Mouse (Mus musculus) CH12.LX (cell line): Measurements from ENCODE around the gene Cers5. TPM values are rescaled to one million over a fixed set of nuclear protein-coding genes. Genes with fewer than 3 reads are reported as not detected.
A peak's percentile ranks its signal among the peaks of the same experiment; 100 is the strongest.

Source experiments
- DNase-seq: peaks from one replicate; pipeline ENCODE4 v3.0.0-alpha.2; 2013; ENCODE audit errors: extremely low read depth
- H3K27ac ChIP-seq: 2 replicates; pipeline ENCODE4 v1.5.1; 2012; ENCODE audit warnings: low read depth, mild to moderate bottlenecking, control low read depth, moderate library complexity; ENCODE audit not compliant: insufficient read depth
- H3K27me3 ChIP-seq: replicated peaks from 2 replicates; pipeline ENCODE3; 2012; ENCODE audit warnings: inconsistent platforms
- H3K36me3 ChIP-seq, 2 experiments: replicated peaks in 1 of 2; 2 replicates each; pipeline versions ENCODE3 to v1.6.1; 2012; ENCODE audit warnings: inconsistent platforms in 1 of 2, low read length in 1 of 2, mild to moderate bottlenecking in 1 of 2, mixed read lengths in 1 of 2, moderate library complexity in 1 of 2; ENCODE audit not compliant: control insufficient read depth in 1 of 2, insufficient read depth in 1 of 2
- H3K4me1 ChIP-seq, 2 experiments: 2 replicates each; pipeline ENCODE4 v1.6.1; 2012; ENCODE audit warnings: inconsistent platforms in 1 of 2, moderate library complexity in 1 of 2; ENCODE audit not compliant: insufficient read depth in 2 of 2, control insufficient read depth in 1 of 2
- H3K4me2 ChIP-seq: 2 replicates; pipeline ENCODE4 v1.6.1; 2012; ENCODE audit warnings: low read depth, mild to moderate bottlenecking, control low read depth; ENCODE audit not compliant: poor library complexity, insufficient read depth, severe bottlenecking
- H3K4me3 ChIP-seq, 3 experiments: fragments of 150-350 bp in 1 of 3; sonication (generic) in 1 of 3; replicated peaks in 1 of 3; 2 replicates each; pipeline versions ENCODE3 to v1.5.1; 2011 to 2012; ENCODE audit warnings: low read depth in 2 of 3, low read length in 2 of 3, mild to moderate bottlenecking in 2 of 3, moderate library complexity in 2 of 3, control low read depth in 1 of 3, improper control_type of control experiment in 1 of 3, inconsistent platforms in 1 of 3, mixed read lengths in 1 of 3; ENCODE audit not compliant: poor library complexity in 1 of 3
- H3K79me2 ChIP-seq: replicated peaks from 2 replicates; pipeline ENCODE4 v1.6.1; 2012; ENCODE audit warnings: mild to moderate bottlenecking, moderate library complexity; ENCODE audit not compliant: control insufficient read depth, poor library complexity, insufficient read depth, severe bottlenecking; ENCODE audit errors: extremely low read depth
- H3K9ac ChIP-seq: 2 replicates; pipeline ENCODE4 v1.6.1; 2012; ENCODE audit warnings: low read depth, mild to moderate bottlenecking, control low read depth, moderate library complexity; ENCODE audit not compliant: insufficient read depth
- H3K9me3 ChIP-seq: replicated peaks from 2 replicates; pipeline ENCODE3; 2012; ENCODE audit warnings: low read length, inconsistent platforms, mixed read lengths
- BHLHE40 ChIP-seq: IDR thresholded peaks from 2 replicates; pipeline ENCODE4 v1.6.1; 2011; ENCODE audit warnings: mild to moderate bottlenecking, low read depth, low read length, improper control_type of control experiment
- CHD1 ChIP-seq: IDR thresholded peaks from 2 replicates; pipeline ENCODE4 v1.6.1; 2012; ENCODE audit warnings: low read depth, low read length, improper control_type of control experiment, inconsistent platforms
- CHD2 ChIP-seq: IDR thresholded peaks from 2 replicates; pipeline ENCODE4 v1.6.1; 2011; ENCODE audit warnings: low read length, improper control_type of control experiment
- CTCF ChIP-seq, 2 experiments: IDR thresholded peaks in 1 of 2; conservative IDR thresholded peaks in 1 of 2; 2 replicates each; pipeline ENCODE4 v1.5.1; 2011 to 2012; ENCODE audit warnings: low read depth in 2 of 2, low read length in 2 of 2, improper control_type of control experiment in 1 of 2, inconsistent platforms in 1 of 2, mild to moderate bottlenecking in 1 of 2, moderate library complexity in 1 of 2
- ELF1 ChIP-seq: IDR thresholded peaks from 2 replicates; pipeline ENCODE4 v1.6.1; 2014; ENCODE audit warnings: low read depth, mild to moderate bottlenecking, inconsistent platforms, low read length, improper control_type of control experiment
- ETS1 ChIP-seq: conservative IDR thresholded peaks from 2 replicates; pipeline ENCODE4 v1.6.1; 2012; ENCODE audit warnings: low read depth, mild to moderate bottlenecking, inconsistent platforms, low read length, improper control_type of control experiment, moderate library complexity
- HCFC1 ChIP-seq: IDR thresholded peaks from 2 replicates; pipeline ENCODE4 v1.6.1; 2012; ENCODE audit warnings: low read depth, mild to moderate bottlenecking, inconsistent platforms, low read length, improper control_type of control experiment
- JUN ChIP-seq: IDR thresholded peaks from 2 replicates; pipeline ENCODE4 v1.6.1; 2011; ENCODE audit warnings: low read depth, mild to moderate bottlenecking, low read length, improper control_type of control experiment, moderate library complexity; ENCODE audit not compliant: insufficient read depth
- JUND ChIP-seq: conservative IDR thresholded peaks from 2 replicates; pipeline ENCODE4 v1.6.1; 2011; ENCODE audit warnings: low read depth, low read length, improper control_type of control experiment
- KAT2A ChIP-seq: IDR thresholded peaks from 2 replicates; pipeline ENCODE4 v1.6.1; 2012; ENCODE audit warnings: low read length, improper control_type of control experiment, inconsistent platforms; ENCODE audit not compliant: insufficient replicate concordance
- MAFK ChIP-seq: IDR thresholded peaks from 2 replicates; pipeline ENCODE4 v1.6.1; 2011; ENCODE audit warnings: low read length, improper control_type of control experiment; ENCODE audit not compliant: insufficient replicate concordance
- MAX ChIP-seq: IDR thresholded peaks from 2 replicates; pipeline ENCODE4 v1.6.1; 2011; ENCODE audit warnings: low read length, improper control_type of control experiment
- MXI1 ChIP-seq: IDR thresholded peaks from 2 replicates; pipeline ENCODE4 v1.6.1; 2011; ENCODE audit warnings: mild to moderate bottlenecking, low read depth, low read length, improper control_type of control experiment
- MYC ChIP-seq: IDR thresholded peaks from 2 replicates; pipeline ENCODE4 v1.6.1; 2011; ENCODE audit warnings: low read depth, mild to moderate bottlenecking, improper control_type of control experiment, low read length
- NELFE ChIP-seq: IDR thresholded peaks from 2 replicates; pipeline ENCODE4 v1.6.1; 2011; ENCODE audit warnings: low read depth, low read length, improper control_type of control experiment
- POLR2A ChIP-seq: IDR thresholded peaks from 2 replicates; pipeline ENCODE4 v1.6.1; 2011; ENCODE audit warnings: low read depth, mild to moderate bottlenecking, improper control_type of control experiment, low read length
- POLR2AphosphoS2 ChIP-seq: IDR thresholded peaks from 2 replicates; pipeline ENCODE4 v1.6.1; 2011; ENCODE audit warnings: low read depth, low read length, improper control_type of control experiment
- RAD21 ChIP-seq: IDR thresholded peaks from 2 replicates; pipeline ENCODE4 v1.6.1; 2011; ENCODE audit warnings: low read depth, mild to moderate bottlenecking, low read length, improper control_type of control experiment, moderate library complexity
- SIN3A ChIP-seq: IDR thresholded peaks from 2 replicates; pipeline ENCODE4 v1.6.1; 2012; ENCODE audit warnings: low read length, improper control_type of control experiment, inconsistent platforms
- SMC3 ChIP-seq: IDR thresholded peaks from 2 replicates; pipeline ENCODE4 v1.6.1; 2011; ENCODE audit warnings: low read depth, low read length, improper control_type of control experiment
- TBP ChIP-seq: conservative IDR thresholded peaks from 2 replicates; pipeline ENCODE4 v1.6.1; 2011; ENCODE audit warnings: low read depth, low read length, improper control_type of control experiment
- TCF12 ChIP-seq: IDR thresholded peaks from 2 replicates; pipeline ENCODE4 v1.6.1; 2014; ENCODE audit warnings: low read depth, mild to moderate bottlenecking, inconsistent platforms, low read length, improper control_type of control experiment
- UBTF ChIP-seq: IDR thresholded peaks from 2 replicates; pipeline ENCODE4 v1.6.1; 2012; ENCODE audit warnings: low read depth, mild to moderate bottlenecking, inconsistent platforms, low read length, improper control_type of control experiment, moderate library complexity
- USF1 ChIP-seq: IDR thresholded peaks from 2 replicates; pipeline ENCODE4 v1.6.1; 2014; ENCODE audit warnings: low read depth, mild to moderate bottlenecking, inconsistent platforms, low read length, improper control_type of control experiment
- ZKSCAN1 ChIP-seq: IDR thresholded peaks from 2 replicates; pipeline ENCODE4 v1.6.1; 2012; ENCODE audit warnings: low read depth, inconsistent platforms, low read length, improper control_type of control experiment, borderline replicate concordance
- ZMIZ1 ChIP-seq: IDR thresholded peaks from 2 replicates; pipeline ENCODE4 v1.6.1; 2012; ENCODE audit warnings: low read depth, mild to moderate bottlenecking, inconsistent platforms, low read length, improper control_type of control experiment
- dilution Hi-C: fragments of 300-500 bp; cut with MboI; formaldehyde crosslinking; loops from 2 replicates; pipeline ENCODE4 v1.14.3; 2020; ENCODE audit warnings: low sequenced_read_pairs; ENCODE audit not compliant: extremely low pct_unique_long_range_greater_than_20kb, extremely low pct_ligation_motif_present
- in situ Hi-C: fragments of 300-500 bp; cut with MboI; formaldehyde crosslinking; loops from 3 replicates; pipeline ENCODE4 v1.14.3; 2019; ENCODE audit warnings: low sequenced_read_pairs, low pct_ligation_motif_present, low pct_unique_long_range_greater_than_20kb, mixed read lengths
- polyA plus RNA-seq: library from polyadenylated mRNA; unstranded; fragments of >175 nt; gene quantifications from 2 replicates; pipeline ENCODE4 v1.2.1, GENCODE M21; 2012; ENCODE audit warnings: low read depth; ENCODE audit not compliant: insufficient read length
- total RNA-seq, 2 experiments: library from RNA; depleted of rRNA; stranded (reverse); fragments of 300-350 nt in 1 of 2; fragments of >200 nt in 1 of 2; gene quantifications; 2 replicates each; pipeline ENCODE4 v1.2.3; 2012 to 2014

Gene Cers5
- total and polyA plus RNA-seq, 3 experiments = 45.0 to 149 (median 94.3) TPM

DNA sequence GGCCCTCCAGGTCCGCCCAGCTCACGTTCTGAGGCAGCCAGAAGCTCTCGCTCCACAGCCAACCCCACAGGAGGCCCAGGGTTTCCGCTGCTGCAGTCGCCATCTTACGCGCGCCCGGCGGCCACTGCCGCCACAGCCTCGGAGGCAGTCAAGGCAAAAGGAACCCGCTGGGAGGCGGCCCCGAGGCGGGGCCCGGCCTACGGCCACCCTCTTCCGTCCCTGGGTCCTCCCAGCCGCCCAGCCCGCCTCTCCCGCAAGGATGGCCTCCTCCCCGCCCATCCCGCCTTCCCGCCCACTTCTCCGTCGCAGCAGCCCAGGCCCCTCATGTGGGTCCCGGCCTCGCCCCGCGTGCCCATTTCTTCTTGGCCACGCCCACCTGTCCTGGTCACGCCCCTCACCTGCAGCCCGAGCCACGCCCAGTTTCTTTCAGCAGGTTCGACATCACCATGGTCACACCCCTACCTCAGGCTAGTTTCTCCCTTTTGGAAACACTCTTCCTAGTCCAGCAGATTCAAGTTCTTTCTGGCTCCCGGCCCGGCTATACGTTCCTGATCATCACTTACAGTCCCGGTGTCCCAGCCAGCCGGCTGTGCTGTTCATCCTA is 306 bp downstream of the Cers5 start:
- Histone ChIP-seq H3K4me1 (peaks cover 3 to 51% of the 10 kb centered on the region in 2 experiments; a peak in 3 of 4 replicates), H3K36me3 (peaks cover 0 to 13% of the 10 kb centered on the region in 2 experiments), H3K9ac (peak overlapping the region; percentile 84), H3K4me2 (peak overlapping the region; percentile 85; the same call in 1 of the 2 replicates), H3K79me2 (peaks cover 25% of the 10 kb centered on the region), H3K27me3 (no peaks in the 10 kb centered on the region), H3K27ac (peak overlapping the region; percentile 72), H3K4me3 (peak overlapping the region; percentile 75 to 94 (median 88)), H3K9me3 (no peaks in the 10 kb centered on the region)
- dilution Hi-C loops (no loop called here), in situ Hi-C loops (loop anchor here (5.0 kb wide), 1 partner anchor 45 kb away; the partner anchor contains the start of gene Cox14)
- TF ChIP-seq ZMIZ1 = peak; percentile 93
- TF ChIP-seq MXI1 = no peak; the same call in 1 of the 2 replicates
- TF ChIP-seq MAFK = no peak
- peak; percentile 96 for TF ChIP-seq NELFE
- TF ChIP-seq USF1 = peak; percentile 41; the same call in 1 of the 2 replicates
- TF ChIP-seq UBTF = 0 out of 2 replicates have a peak, but pooled peaks have one; percentile 49
- peak; percentile 76 for TF ChIP-seq ELF1
- TF ChIP-seq BHLHE40 = peak; percentile 40; the same call in 1 of the 2 replicates
- peak; percentile 33; the same call in 1 of the 2 replicates for TF ChIP-seq MYC
- no peak for TF ChIP-seq CHD2
- peak; percentile 55; the same call in 1 of the 2 replicates for TF ChIP-seq HCFC1
- no peak for TF ChIP-seq POLR2AphosphoS2
- TF ChIP-seq TBP = peak; percentile 91
- no peak for TF ChIP-seq SMC3
- TF ChIP-seq JUND = no peak
- peak; percentile 98 for TF ChIP-seq POLR2A
- TF ChIP-seq CTCF (conservative IDR thresholded peaks at IDR 0.05 in 1 of 2, IDR thresholded peaks at IDR 0.05 in 1 of 2; ENCODE audit: low read depth in 2 of 2, low read length in 2 of 2) = no peak
- no peak for TF ChIP-seq JUN
- TF ChIP-seq TCF12 = peak; percentile 84
- DNase-seq = peak; percentile 96

DNA sequence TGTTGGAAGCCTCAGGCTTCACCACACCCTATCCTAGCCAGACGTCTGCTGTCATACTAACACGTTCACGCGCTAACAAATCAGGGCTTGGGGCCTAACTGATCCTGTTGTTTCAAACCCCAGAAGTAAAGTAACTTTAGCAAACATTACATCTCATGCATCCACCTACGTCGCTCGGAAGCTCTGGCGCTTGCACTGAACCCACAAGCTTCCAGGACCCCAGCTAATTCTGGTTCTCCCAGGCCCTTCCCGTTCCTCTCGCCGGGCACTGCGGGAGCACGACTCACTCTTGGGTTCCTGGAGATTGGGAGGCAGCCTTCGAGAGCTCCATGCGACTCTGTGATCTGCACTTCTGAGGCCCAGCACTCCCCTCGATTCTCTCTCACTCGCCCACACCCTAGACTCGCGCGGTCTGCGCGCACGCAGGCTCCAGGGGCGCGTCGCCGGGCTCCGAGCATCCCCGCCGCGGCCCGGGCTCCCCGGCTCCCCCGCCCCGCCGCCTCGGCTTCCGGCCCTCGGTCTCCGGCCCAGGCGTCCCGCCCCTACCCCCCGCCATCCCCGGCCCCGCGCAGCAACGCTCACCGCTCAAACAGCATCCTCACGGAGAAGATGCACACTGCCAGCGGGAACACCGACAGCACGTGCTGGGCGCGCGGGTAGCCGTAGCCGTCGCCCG is 946 bp downstream of the Cers5 start:
- TF ChIP-seq KAT2A = no peak
- TF ChIP-seq MYC = 0 out of 2 replicates have a peak, but pooled peaks have one; percentile 31
- no peak for TF ChIP-seq TCF12
- TF ChIP-seq BHLHE40 = no peak; the same call in 1 of the 2 replicates
- TF ChIP-seq POLR2AphosphoS2 = no peak
- no peak; the same call in 1 of the 2 replicates for TF ChIP-seq CHD1
- no peak for TF ChIP-seq SMC3
- no peak for TF ChIP-seq JUND
- TF ChIP-seq CHD2 = no peak
- no peak for TF ChIP-seq ZKSCAN1
- no peak for TF ChIP-seq RAD21
- no peak; the same call in 1 of the 2 replicates for TF ChIP-seq SIN3A
- no peak for TF ChIP-seq ZMIZ1
- no peak for TF ChIP-seq ETS1
- TF ChIP-seq CTCF (conservative IDR thresholded peaks at IDR 0.05 in 1 of 2, IDR thresholded peaks at IDR 0.05 in 1 of 2; ENCODE audit: low read depth in 2 of 2, low read length in 2 of 2) = no peak
- peak; percentile 30; the same call in 1 of the 2 replicates for TF ChIP-seq MXI1
- TF ChIP-seq MAX = peak; percentile 49; the same call in 1 of the 2 replicates
- DNase-seq = peak; percentile 66
- in situ Hi-C loops = loop anchor here (5.0 kb wide), 1 partner anchor 44 kb away; the partner anchor contains the start of gene Cox14

More for the DNA sequence above, 946 bp downstream of the Cers5 start:
- Histone ChIP-seq H3K79me2 (peaks cover 25% of the 10 kb centered on the region), H3K4me3 (peak overlapping the region; percentile 75 to 94 (median 88)), H3K4me1 (peaks cover 3 to 55% of the 10 kb centered on the region in 2 experiments; a peak in 3 of 4 replicates), H3K27me3 (no peaks in the 10 kb centered on the region), H3K4me2 (peak overlapping the region; percentile 85), H3K27ac (peak overlapping the region; percentile 72), H3K9me3 (no peaks in the 10 kb centered on the region), H3K9ac (peak overlapping the region; percentile 84), H3K36me3 (peaks cover 2 to 17% of the 10 kb centered on the region in 2 experiments)
- dilution Hi-C loops = no loop called here
